Mouse (Mus musculus) small intestine, adult 2 months (tissue): ENCODE measurements at regions not wholly inside any gene's neighbourhood (a gene's known extent, or its start where the extent isn't known, plus 50 kb on each side); places are given as distances from the start of the nearest gene placed in this dataset.

Experiments
- CTCF ChIP-seq: fragments of 200-500 bp; IDR thresholded peaks from 2 replicates; pipeline ENCODE4 v1.5.1; 2012; ENCODE audit warnings: low read depth, mild to moderate bottlenecking, control low read depth, inconsistent platforms, low read length, moderate library complexity, mixed read lengths; ENCODE audit not compliant: insufficient replicate concordance, insufficient read length; ENCODE audit errors: extremely low read depth
- POLR2A ChIP-seq: fragments of 200-500 bp; IDR thresholded peaks from 2 replicates; pipeline ENCODE4 v1.6.1; 2012; ENCODE audit warnings: low read depth, mild to moderate bottlenecking, control low read depth, inconsistent platforms, low read length, moderate library complexity

DNA sequence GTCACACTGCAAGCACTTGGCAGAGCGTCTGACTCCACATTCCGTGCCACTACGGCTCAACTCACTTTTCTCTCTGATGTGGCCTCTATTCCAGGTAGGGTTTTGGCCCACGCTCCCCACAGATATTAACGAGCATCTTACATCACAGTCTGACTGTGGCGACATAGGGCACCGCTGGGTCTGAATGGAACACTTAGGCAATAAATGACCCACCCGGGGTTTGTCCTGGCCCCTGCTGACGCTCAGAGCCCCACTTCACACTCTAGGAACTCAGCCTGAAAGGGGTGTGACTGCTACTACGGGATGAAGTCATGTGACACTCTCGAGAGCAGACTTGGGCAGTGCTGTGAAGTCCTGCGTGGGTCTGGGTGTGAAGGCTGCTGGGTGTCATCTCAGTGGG lies 475.9 kb downstream of the Zfp704 start:
- TF ChIP-seq CTCF: no peak
- TF ChIP-seq POLR2A: no peak
